18 mouse cellular contexts compared by ENCODE assay signal in the genomic region with DNA sequence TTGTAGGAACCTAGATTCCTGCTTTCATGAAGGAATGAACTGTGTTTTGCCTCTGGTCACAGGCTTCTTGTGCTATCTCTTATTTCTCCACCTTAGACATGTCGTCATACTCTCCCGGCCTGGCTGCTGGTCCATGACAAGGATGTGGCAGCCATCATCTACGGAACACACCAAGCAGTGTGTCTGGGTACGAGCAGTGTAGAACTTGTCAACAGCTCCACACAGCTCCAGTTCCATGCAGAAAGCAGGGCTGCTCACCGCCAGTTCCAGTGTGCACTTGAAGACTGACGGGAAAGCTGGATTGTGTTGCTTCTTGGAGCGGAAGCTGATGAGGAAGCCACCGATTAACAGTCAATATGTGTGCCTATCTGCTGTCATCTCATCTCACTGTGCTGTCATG.
"Had no signal": no experiment of that assay in that cellular context is flagged by ENCODE, and none has a peak within 500 bp of the region (broad histone marks: within the 10 kb centered on the region; RNA-seq: fewer than 3 reads in every experiment).

No protein-coding gene starts in this region.

- H3K4me1 ChIP-seq: limb, embryonic 15.5 days; midbrain, embryonic 13.5 days; stomach, embryonic 15.5 days had no signal

- H3K4me3 ChIP-seq: limb, embryonic 12.5 days; limb, embryonic 15.5 days; midbrain, embryonic 13.5 days; stomach, embryonic 15.5 days had no signal

- H3K9ac ChIP-seq: limb, embryonic 12.5 days; limb, embryonic 15.5 days; liver, embryonic 14.5 days; liver, postnatal 0 days; lung, embryonic 14.5 days; midbrain, embryonic 13.5 days; stomach, embryonic 15.5 days had no signal

- H3K9me3 ChIP-seq: limb, embryonic 12.5 days; limb, embryonic 15.5 days; midbrain, embryonic 13.5 days; stomach, embryonic 15.5 days had no signal

- H3K27me3 ChIP-seq: limb, embryonic 12.5 days; limb, embryonic 15.5 days; midbrain, embryonic 13.5 days; stomach, embryonic 15.5 days had no signal

- ATAC-seq: liver, postnatal 0 days; lung, postnatal 0 days; midbrain, embryonic 13.5 days; midbrain, embryonic 16.5 days had no signal

- H3K4me2 ChIP-seq: limb, embryonic 12.5 days; limb, embryonic 15.5 days; liver, embryonic 11.5 days; lung, embryonic 14.5 days; midbrain, embryonic 13.5 days; stomach, embryonic 15.5 days had no signal

- H3K27ac ChIP-seq: limb, embryonic 12.5 days; limb, embryonic 15.5 days; liver, embryonic 14.5 days; macrophage; midbrain, embryonic 13.5 days; stomach, embryonic 15.5 days had no signal

- H3K36me3 ChIP-seq: limb, embryonic 12.5 days; limb, embryonic 15.5 days; midbrain, embryonic 13.5 days; stomach, embryonic 15.5 days had no signal

- DNase-seq: kidney, adult 9 months; kidney, postnatal 14 days; kidney, postnatal 4 days; left cerebral cortex, postnatal 4 days; liver, postnatal 0 days; right cerebral cortex, postnatal 25 days; spleen, adult 18-20 months; thymus, postnatal 25 days had no signal
